Mouse (Mus musculus): ENCODE data around the gene Zfp664.

GRCm38 (mm10) chr5:124879801-124880200 is 17.3 kb downstream of the Zfp664 start:
- TF ChIP-seq CTCF (conservative IDR thresholded peaks at IDR 0.05; ENCODE audit: low read length) (no peak), POU5F1 (IDR thresholded peaks at IDR 0.05; ENCODE audit: borderline replicate concordance, low read length) (no peak)
